Mouse (Mus musculus) neural tube, embryonic 12.5 days (tissue): Measurements from ENCODE around the gene Fxyd6. TPM values are rescaled to one million over a fixed set of nuclear protein-coding genes. Genes with fewer than 3 reads are reported as not detected.

Experiments
- ATAC-seq: fragments of 200-750 bp; cut with Nextera tagmentation; 2 replicates; pipeline ENCODE4 v1.8.0; 2017; ENCODE audit warnings: low read depth, mild to moderate bottlenecking, moderate TSS enrichment, moderate library complexity; ENCODE audit not compliant: low FRiP score
- H3K27ac ChIP-seq: fragments of 300-500 bp; sonication (generic); 2 replicates; pipeline ENCODE4 v1.5.1; 2016
- H3K27me3 ChIP-seq: fragments of 300-500 bp; sonication (generic); replicated peaks from 2 replicates; pipeline ENCODE4 v1.6.1; 2016; ENCODE audit warnings: mild to moderate bottlenecking
- H3K36me3 ChIP-seq: fragments of 300-500 bp; sonication (generic); 2 replicates; pipeline ENCODE4 v1.6.1; 2016; ENCODE audit warnings: mild to moderate bottlenecking
- H3K4me1 ChIP-seq: fragments of 300-500 bp; sonication (generic); 2 replicates; pipeline ENCODE4 v1.6.1; 2016
- H3K4me2 ChIP-seq: fragments of 300-500 bp; sonication (generic); replicated peaks from 2 replicates; pipeline ENCODE4 v1.6.1; 2016; ENCODE audit warnings: mild to moderate bottlenecking
- H3K4me3 ChIP-seq: fragments of 300-500 bp; sonication (generic); 2 replicates; pipeline ENCODE4 v1.5.1; 2016
- H3K9ac ChIP-seq: fragments of 300-500 bp; sonication (generic); 2 replicates; pipeline ENCODE4 v1.6.1; 2016; ENCODE audit warnings: mild to moderate bottlenecking
- H3K9me3 ChIP-seq: fragments of 300-500 bp; sonication (generic); 2 replicates; pipeline ENCODE4 v1.6.1; 2016; ENCODE audit warnings: mild to moderate bottlenecking
- WGBS: fragments of 180-500 bp; shearing (Covaris S2); methylation state at CpG from one replicate; pipeline ENCODE4 v1.1.7; 2016; 5-methylcytosine and 5-hydroxymethylcytosine counted together
- polyA plus RNA-seq: library from polyadenylated mRNA; unstranded; fragments of >200 nt; fragmentation: Nextera tagmentation; extraction: Ambion mirVana; gene quantifications from 2 replicates; pipeline ENCODE4 v1.2.1, GENCODE M21; 2016

Gene Fxyd6
- 186 and 199 TPM in 2 replicates for polyA plus RNA-seq

DNA sequence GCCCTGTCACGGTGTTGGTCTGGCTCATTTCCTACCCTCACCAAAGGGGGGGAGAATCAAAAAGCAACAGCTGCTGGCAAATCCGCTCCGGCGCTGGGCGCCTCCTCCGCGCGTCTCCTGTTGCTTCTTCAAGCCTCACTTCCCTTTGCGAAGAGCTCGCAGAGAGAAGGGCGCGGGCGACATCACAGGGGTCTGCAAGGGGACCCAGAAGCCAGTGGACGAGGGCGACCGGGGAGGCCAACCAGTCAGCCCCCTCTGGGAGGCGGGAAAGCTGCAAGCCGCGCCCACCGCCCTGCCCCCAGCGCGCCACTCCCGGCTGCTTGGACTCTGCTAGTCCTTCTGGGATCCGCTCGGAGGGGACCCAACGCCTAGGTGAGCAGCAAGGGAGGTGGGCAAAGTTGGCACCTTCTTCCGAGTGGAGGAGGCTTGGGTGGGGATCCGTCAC is at the start of gene Fxyd6:
TSS of gene Fxyd6 (plus strand) at position 69 of the 445 bp plus-strand sequence.
- H3K9me3 ChIP-seq, result no peaks in the 10 kb centered on the region
- peaks cover 5% of the 10 kb centered on the region; the same call in 1 of the 2 replicates for H3K27me3 ChIP-seq
- peak within 1 kb of the TSS; percentile 86 for H3K4me2 ChIP-seq
- WGBS, result 1% methylated on average over 28 of the region's 28 CpGs
- H3K4me1 ChIP-seq, result peaks cover 26% of the 10 kb centered on the region
- peak within 1 kb of the TSS; percentile 66 for H3K4me3 ChIP-seq
- ATAC-seq, result peak; percentile 57
- no peaks in the 10 kb centered on the region for H3K36me3 ChIP-seq
- H3K27ac ChIP-seq, result 0 out of 2 replicates have a peak within 1 kb of the TSS, but pooled peaks have one; percentile 9
- H3K9ac ChIP-seq, result peak within 1 kb of the TSS; percentile 65

GRCm38 (mm10) chr9:45321465-45321864 is 48.5 kb upstream of the Fxyd6 start:
- Histone ChIP-seq H3K27me3 (0 out of 2 replicates have a peak, but pooled peaks cover 5% of the 10 kb centered on the region), H3K4me2 (no peak overlapping the region), H3K4me3 (no peak overlapping the region), H3K4me1 (no peaks in the 10 kb centered on the region), H3K9me3 (no peaks in the 10 kb centered on the region), H3K36me3 (no peaks in the 10 kb centered on the region), H3K9ac (no peak overlapping the region), H3K27ac (no peak overlapping the region)
- no peak for ATAC-seq
- 84% methylated on average over 6 of the region's 6 CpGs for WGBS

GRCm38 (mm10) chr9:45321946-45322430 is 48.0 kb upstream of the Fxyd6 start:
- no peak overlapping the region for H3K4me3 ChIP-seq
- H3K4me1 ChIP-seq, result no peaks in the 10 kb centered on the region
- H3K4me2 ChIP-seq, result no peak overlapping the region
- no peak for ATAC-seq
- H3K27me3 ChIP-seq, result 0 out of 2 replicates have a peak, but pooled peaks cover 5% of the 10 kb centered on the region
- no peaks in the 10 kb centered on the region for H3K36me3 ChIP-seq
- H3K9me3 ChIP-seq, result no peaks in the 10 kb centered on the region
- WGBS, result 88% methylated on average over 4 of the region's 4 CpGs
- H3K9ac ChIP-seq, result no peak overlapping the region
- no peak overlapping the region for H3K27ac ChIP-seq

DNA sequence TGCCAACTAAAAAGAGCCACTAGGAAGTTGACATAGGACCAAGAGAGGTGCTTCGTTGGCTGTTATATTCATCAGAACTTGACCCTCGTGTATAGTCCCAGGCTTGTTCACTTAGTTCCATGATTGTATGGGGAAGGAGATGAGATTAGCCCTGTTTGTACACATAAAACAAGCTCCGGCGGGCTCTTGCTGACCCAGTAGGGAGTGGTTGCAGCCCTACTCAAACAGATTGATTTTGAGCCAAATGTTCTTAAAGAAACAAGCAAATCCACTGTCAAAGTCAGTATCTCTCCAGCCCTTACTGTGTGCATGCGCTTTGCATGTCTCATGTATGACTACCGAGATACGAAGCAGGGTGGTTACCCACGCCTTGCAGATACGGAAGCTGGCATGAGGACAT is 43.6 kb upstream of the Fxyd6 start:
- ATAC-seq, result no peak
- Histone ChIP-seq H3K4me3 (no peak overlapping the region), H3K9me3 (no peaks in the 10 kb centered on the region), H3K4me1 (no peaks in the 10 kb centered on the region), H3K27me3 (no peaks in the 10 kb centered on the region), H3K36me3 (no peaks in the 10 kb centered on the region), H3K27ac (no peak overlapping the region), H3K9ac (no peak overlapping the region), H3K4me2 (no peak overlapping the region)
- WGBS, result 93% methylated on average over 9 of the region's 9 CpGs

GRCm38 (mm10) chr9:45328263-45328662 is 41.7 kb upstream of the Fxyd6 start:
- Histone ChIP-seq H3K27ac (no peak overlapping the region), H3K9me3 (no peaks in the 10 kb centered on the region), H3K4me1 (no peaks in the 10 kb centered on the region), H3K4me3 (no peak overlapping the region), H3K36me3 (no peaks in the 10 kb centered on the region), H3K4me2 (no peak overlapping the region), H3K27me3 (no peaks in the 10 kb centered on the region), H3K9ac (no peak overlapping the region)
- 91% methylated on average over 4 of the region's 4 CpGs for WGBS
- no peak for ATAC-seq

- Histone ChIP-seq H3K9me3 (no peaks in the 10 kb centered on the region), H3K4me2 (no peak overlapping the region), H3K36me3 (no peaks in the 10 kb centered on the region), H3K4me1 (no peaks in the 10 kb centered on the region), H3K9ac (no peak overlapping the region), H3K4me3 (no peak overlapping the region), H3K27me3 (no peaks in the 10 kb centered on the region), H3K27ac (no peak overlapping the region)
- 93% methylated on average over 6 of the region's 6 CpGs for WGBS
- no peak for ATAC-seq
These were observed 40.4 kb upstream of the Fxyd6 start for GRCm38 (mm10) chr9:45329577-45329976.

DNA sequence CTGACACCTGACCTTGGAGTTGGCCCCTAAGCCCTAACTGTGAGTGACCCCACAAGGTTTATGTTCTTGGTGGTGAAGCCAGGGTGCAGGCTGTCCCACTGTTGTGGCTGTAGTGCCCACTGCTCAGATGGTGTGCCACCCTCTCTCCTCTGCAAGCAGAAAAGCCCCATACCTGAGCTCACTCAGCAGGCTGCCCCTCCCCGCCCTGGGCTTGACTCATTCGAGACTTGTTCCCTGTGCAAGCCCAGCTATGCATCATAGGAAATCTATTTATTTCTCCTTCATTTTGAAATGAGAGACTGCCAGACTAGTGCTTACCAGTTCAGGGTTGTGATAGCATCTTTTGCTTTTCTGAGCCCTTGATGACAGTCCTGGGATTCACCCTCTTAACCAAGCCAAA is 32.6 kb upstream of the Fxyd6 start:
- Histone ChIP-seq H3K36me3 (no peaks in the 10 kb centered on the region), H3K4me1 (no peaks in the 10 kb centered on the region), H3K27ac (no peak overlapping the region), H3K9me3 (no peaks in the 10 kb centered on the region), H3K4me2 (no peak overlapping the region), H3K27me3 (no peaks in the 10 kb centered on the region), H3K9ac (no peak overlapping the region), H3K4me3 (no peak overlapping the region)
- ATAC-seq, result no peak
- WGBS, result 90% methylated on average over 2 of the region's 2 CpGs

- no peaks in the 10 kb centered on the region for H3K27me3 ChIP-seq
- H3K9me3 ChIP-seq, result no peaks in the 10 kb centered on the region
- no peak overlapping the region for H3K27ac ChIP-seq
- WGBS, result 90% methylated on average over 3 of the region's 3 CpGs
- no peak for ATAC-seq
- H3K36me3 ChIP-seq, result no peaks in the 10 kb centered on the region
- no peaks in the 10 kb centered on the region for H3K4me1 ChIP-seq
- no peak overlapping the region for H3K9ac ChIP-seq
- no peak overlapping the region for H3K4me2 ChIP-seq
- no peak overlapping the region for H3K4me3 ChIP-seq
These were observed 26.9 kb upstream of the Fxyd6 start for GRCm38 (mm10) chr9:45343066-45343465.

- no peaks in the 10 kb centered on the region for H3K36me3 ChIP-seq
- no peak for ATAC-seq
- no peak overlapping the region for H3K4me3 ChIP-seq
- no peak overlapping the region for H3K9ac ChIP-seq
- no peaks in the 10 kb centered on the region for H3K27me3 ChIP-seq
- no peak overlapping the region for H3K27ac ChIP-seq
- no peaks in the 10 kb centered on the region for H3K9me3 ChIP-seq
- no peak overlapping the region for H3K4me2 ChIP-seq
- WGBS, result 69% methylated on average over 2 of the region's 2 CpGs
- no peaks in the 10 kb centered on the region for H3K4me1 ChIP-seq
These were observed 24.5 kb upstream of the Fxyd6 start for GRCm38 (mm10) chr9:45345516-45345915.

GRCm38 (mm10) chr9:45346276-45346675 is 23.7 kb upstream of the Fxyd6 start:
- Histone ChIP-seq H3K36me3 (no peaks in the 10 kb centered on the region), H3K4me2 (no peak overlapping the region), H3K9ac (no peak overlapping the region), H3K27me3 (no peaks in the 10 kb centered on the region), H3K27ac (no peak overlapping the region), H3K4me3 (no peak overlapping the region), H3K4me1 (no peaks in the 10 kb centered on the region), H3K9me3 (no peaks in the 10 kb centered on the region)
- 73% methylated on average over 6 of the region's 6 CpGs for WGBS
- no peak for ATAC-seq

- WGBS, result 80% methylated on average over 6 of the region's 6 CpGs
- Histone ChIP-seq H3K27me3 (no peaks in the 10 kb centered on the region), H3K27ac (no peak overlapping the region), H3K9me3 (no peaks in the 10 kb centered on the region), H3K4me1 (no peaks in the 10 kb centered on the region), H3K4me3 (no peak overlapping the region), H3K36me3 (no peaks in the 10 kb centered on the region), H3K9ac (no peak overlapping the region), H3K4me2 (no peak overlapping the region)
- no peak for ATAC-seq
These were observed 21.4 kb upstream of the Fxyd6 start for GRCm38 (mm10) chr9:45348560-45348959.

GRCm38 (mm10) chr9:45349181-45349580 is 20.8 kb upstream of the Fxyd6 start:
- Histone ChIP-seq H3K36me3 (no peaks in the 10 kb centered on the region), H3K9me3 (no peaks in the 10 kb centered on the region), H3K27ac (no peak overlapping the region), H3K9ac (no peak overlapping the region), H3K4me1 (no peaks in the 10 kb centered on the region), H3K27me3 (no peaks in the 10 kb centered on the region), H3K4me2 (no peak overlapping the region), H3K4me3 (no peak overlapping the region)
- ATAC-seq, result no peak
- 6% methylated on average over 4 of the region's 4 CpGs for WGBS

GRCm38 (mm10) chr9:45349851-45350250 is 20.1 kb upstream of the Fxyd6 start:
- Histone ChIP-seq H3K9ac (no peak overlapping the region), H3K4me1 (no peaks in the 10 kb centered on the region), H3K9me3 (no peaks in the 10 kb centered on the region), H3K27ac (no peak overlapping the region), H3K4me2 (no peak overlapping the region), H3K27me3 (no peaks in the 10 kb centered on the region), H3K36me3 (no peaks in the 10 kb centered on the region), H3K4me3 (no peak overlapping the region)
- WGBS, result 28% methylated on average over 5 of the region's 5 CpGs
- no peak for ATAC-seq
